Mouse (Mus musculus) ES-Bruce4 (cell line): ENCODE measurements around the gene Cdkal1.

Source experiments
- CTCF ChIP-seq: IDR thresholded peaks from one replicate; pipeline ENCODE4 v1.8.1; 2011; ENCODE audit warnings: low read depth, low read length
- EP300 ChIP-seq: IDR thresholded peaks from 2 replicates; pipeline ENCODE4 v1.6.1; 2011; ENCODE audit warnings: low read depth, low read length; ENCODE audit not compliant: insufficient read depth
- POLR2A ChIP-seq: IDR thresholded peaks from one replicate; pipeline ENCODE4 v1.8.1; 2011; ENCODE audit warnings: low read length; ENCODE audit not compliant: insufficient read depth

DNA sequence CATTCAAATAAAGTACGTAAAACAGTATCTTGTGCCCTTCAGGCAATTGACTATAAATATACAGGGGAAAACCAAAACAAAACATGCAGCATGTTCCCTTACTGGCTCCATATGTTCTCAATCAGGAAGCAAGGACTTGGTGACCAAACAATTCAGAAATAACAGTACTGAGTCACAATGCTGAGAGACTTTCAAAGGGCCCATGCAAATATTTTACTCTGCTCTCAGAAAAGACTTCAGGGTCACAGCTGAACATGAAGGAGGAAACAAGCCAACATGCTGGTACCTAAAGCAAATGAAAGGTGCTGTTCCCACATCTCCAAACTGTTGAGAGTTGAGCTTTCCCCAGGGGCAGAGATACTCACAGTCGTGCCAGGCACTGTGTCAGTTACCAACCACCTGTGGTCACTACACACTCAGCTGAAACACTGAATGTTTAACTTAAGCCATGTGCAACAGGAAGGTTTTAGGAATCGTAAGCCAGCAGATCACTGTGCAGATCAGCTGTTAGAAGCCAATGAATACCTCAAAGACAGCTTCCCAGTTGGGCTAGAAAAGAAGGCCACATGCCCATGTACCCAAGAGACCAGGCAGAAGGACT lies 140.1 kb downstream of the Cdkal1 start:
- TF ChIP-seq CTCF: no peak
- TF ChIP-seq POLR2A: no peak
- TF ChIP-seq EP300: no peak
